Mouse (Mus musculus): Measurements from ENCODE around the gene Smok2b.
"Not testable (repeated sequence)": the region's sequence is repeated elsewhere in the genome, so short reads cannot be mapped to it uniquely, and the experiment has no call there.

Smok2b gene

GRCm38 (mm10) chr17:13229957-13230356, at the start of gene Smok2b:
Smok2b (plus strand) TSS chr17:13230257.
- DNase-seq (ENCODE audit: low spot score): not testable (repeated sequence)

GRCm38 (mm10) chr17:13180491-13180890, 49.6 kb upstream of the Smok2b start:
- not testable (repeated sequence) for DNase-seq (ENCODE audit: low spot score)

- not testable (repeated sequence) for DNase-seq (ENCODE audit: low spot score)
Measured at GRCm38 (mm10) chr17:13182712-13183111, 47.3 kb upstream of the Smok2b start.

- not testable (repeated sequence) for DNase-seq (ENCODE audit: low spot score)
Measured at GRCm38 (mm10) chr17:13184514-13184913, 45.5 kb upstream of the Smok2b start.

- not testable (repeated sequence) for DNase-seq (ENCODE audit: low spot score)
Measured at GRCm38 (mm10) chr17:13186541-13186940, 43.5 kb upstream of the Smok2b start.

GRCm38 (mm10) chr17:13187621-13188020, 42.4 kb upstream of the Smok2b start:
- DNase-seq (ENCODE audit: low spot score): not testable (repeated sequence)

GRCm38 (mm10) chr17:13188846-13189245, 41.2 kb upstream of the Smok2b start:
- not testable (repeated sequence) for DNase-seq (ENCODE audit: low spot score)

- not testable (repeated sequence) for DNase-seq (ENCODE audit: low spot score)
Measured at GRCm38 (mm10) chr17:13190836-13191583, 39.0 kb upstream of the Smok2b start.

- DNase-seq (ENCODE audit: low spot score): not testable (repeated sequence)
Measured at GRCm38 (mm10) chr17:13196486-13196885, 33.6 kb upstream of the Smok2b start.

GRCm38 (mm10) chr17:13198812-13199211, 31.2 kb upstream of the Smok2b start:
- not testable (repeated sequence) for DNase-seq (ENCODE audit: low spot score)

- DNase-seq (ENCODE audit: low spot score): not testable (repeated sequence)
Measured at GRCm38 (mm10) chr17:13199880-13200409, 30.1 kb upstream of the Smok2b start.

- DNase-seq (ENCODE audit: low spot score): not testable (repeated sequence)
Measured at GRCm38 (mm10) chr17:13201551-13201950, 28.5 kb upstream of the Smok2b start.

- not testable (repeated sequence) for DNase-seq (ENCODE audit: low spot score)
Measured at GRCm38 (mm10) chr17:13202453-13203107, 27.5 kb upstream of the Smok2b start.

- DNase-seq (ENCODE audit: low spot score): not testable (repeated sequence)
Measured at GRCm38 (mm10) chr17:13205247-13205646, 24.8 kb upstream of the Smok2b start.

- DNase-seq (ENCODE audit: low spot score): no peak
Measured at GRCm38 (mm10) chr17:13206491-13206890, 23.6 kb upstream of the Smok2b start.

GRCm38 (mm10) chr17:13208460-13208859, 21.6 kb upstream of the Smok2b start:
- not testable (repeated sequence) for DNase-seq (ENCODE audit: low spot score)

- DNase-seq (ENCODE audit: low spot score): no peak
Measured at GRCm38 (mm10) chr17:13212136-13212850, 17.8 kb upstream of the Smok2b start.

GRCm38 (mm10) chr17:13214169-13214568, 15.9 kb upstream of the Smok2b start:
- no peak for DNase-seq (ENCODE audit: low spot score)

- no peak for DNase-seq (ENCODE audit: low spot score)
Measured at GRCm38 (mm10) chr17:13215595-13215994, 14.5 kb upstream of the Smok2b start.

GRCm38 (mm10) chr17:13220888-13221287, 9.2 kb upstream of the Smok2b start, which contains the start of gene Smok2a:
Smok2a (plus strand) TSS chr17:13221188.
- no peak for DNase-seq (ENCODE audit: low spot score)

- not testable (repeated sequence) for DNase-seq (ENCODE audit: low spot score)
Measured at GRCm38 (mm10) chr17:13221921-13222320, 8.1 kb upstream of the Smok2b start.

- DNase-seq (ENCODE audit: low spot score): not testable (repeated sequence)
Measured at GRCm38 (mm10) chr17:13239461-13239860, 9.4 kb downstream of the Smok2b start.
